Mouse (Mus musculus) megakaryocyte, embryonic 14.5 days (primary cell): ENCODE results near the gene Cav1. TPM values are rescaled to one million over a fixed set of nuclear protein-coding genes. Genes with fewer than 3 reads are reported as not detected.

Source experiments
- H3K27me3 ChIP-seq: replicated peaks from 2 replicates; pipeline ENCODE3; 2012; ENCODE audit warnings: inconsistent platforms
- H3K36me3 ChIP-seq: replicated peaks from 2 replicates; pipeline ENCODE3; 2012; ENCODE audit warnings: low read length, inconsistent platforms, mixed read lengths
- H3K4me1 ChIP-seq: 2 replicates; pipeline ENCODE4 v1.6.1; 2012; ENCODE audit warnings: inconsistent platforms
- H3K4me3 ChIP-seq: replicated peaks from 2 replicates; pipeline ENCODE3; 2012; ENCODE audit warnings: moderate library complexity, mild to moderate bottlenecking, inconsistent platforms
- H3K9me3 ChIP-seq: 2 replicates; pipeline ENCODE4 v1.6.1; 2012; ENCODE audit warnings: inconsistent platforms
- FLI1 ChIP-seq: IDR thresholded peaks from 2 replicates; pipeline ENCODE4 v1.6.1; 2012; ENCODE audit warnings: low read length, inconsistent platforms, mixed read lengths
- GATA1 ChIP-seq: IDR thresholded peaks from 3 replicates; pipeline ENCODE4 v1.6.1; 2012; ENCODE audit warnings: mixed read lengths, low read length, inconsistent platforms, borderline replicate concordance
- polyA plus RNA-seq: library from polyadenylated mRNA; stranded (reverse); fragments of >175 nt; gene quantifications from 2 replicates; pipeline ENCODE4 v1.2.3, GENCODE M21; 2012; ENCODE audit warnings: low replicate concordance; ENCODE audit not compliant: insufficient read depth

Gene Cav1
- polyA plus RNA-seq, 1 experiment: not detected

DNA sequence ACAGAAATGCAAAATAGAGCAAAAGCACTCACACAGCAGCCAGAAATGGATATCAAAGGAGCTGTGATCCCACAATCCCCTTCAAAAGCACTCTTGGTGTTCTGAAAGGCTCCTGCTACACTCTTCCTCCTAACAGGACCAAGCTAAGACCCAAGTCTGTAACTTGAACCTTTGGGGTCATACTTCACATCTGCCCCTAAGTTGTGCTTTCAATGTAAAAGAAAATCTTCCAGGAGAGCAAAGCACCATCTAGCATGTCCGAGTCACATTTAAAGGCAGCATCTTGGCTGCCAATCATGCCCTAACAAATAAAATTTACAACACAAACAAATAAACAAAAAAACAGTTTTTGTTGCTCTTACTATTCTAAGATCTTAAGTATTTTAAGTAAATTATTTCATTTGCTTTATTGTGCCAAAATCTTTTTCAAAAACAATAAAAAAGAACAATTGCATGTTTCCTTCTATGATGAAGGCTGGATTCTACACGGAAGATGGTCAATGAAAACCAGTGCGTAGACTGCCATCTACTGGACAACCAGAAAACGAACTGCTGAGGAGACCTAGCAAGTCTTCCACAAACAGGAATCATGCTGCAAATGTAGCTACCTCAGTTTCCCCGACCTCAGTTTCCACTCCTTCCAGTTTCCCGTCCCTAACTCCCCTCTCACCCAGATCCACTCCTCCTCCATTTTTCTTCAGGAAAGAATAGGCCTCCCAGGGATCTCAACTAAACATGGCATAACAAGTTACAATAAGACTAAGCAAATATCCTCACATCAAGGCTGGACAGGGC, 53.0 kb downstream of the Cav1 start:
- peaks cover 10% of the 10 kb centered on the region for H3K4me1 ChIP-seq
- no peaks in the 10 kb centered on the region for H3K36me3 ChIP-seq
- no peak for TF ChIP-seq FLI1
- no peak for TF ChIP-seq GATA1
- peaks cover 24% of the 10 kb centered on the region for H3K27me3 ChIP-seq
- H3K9me3 ChIP-seq: no peaks in the 10 kb centered on the region
- H3K4me3 ChIP-seq: no peak overlapping the region

DNA sequence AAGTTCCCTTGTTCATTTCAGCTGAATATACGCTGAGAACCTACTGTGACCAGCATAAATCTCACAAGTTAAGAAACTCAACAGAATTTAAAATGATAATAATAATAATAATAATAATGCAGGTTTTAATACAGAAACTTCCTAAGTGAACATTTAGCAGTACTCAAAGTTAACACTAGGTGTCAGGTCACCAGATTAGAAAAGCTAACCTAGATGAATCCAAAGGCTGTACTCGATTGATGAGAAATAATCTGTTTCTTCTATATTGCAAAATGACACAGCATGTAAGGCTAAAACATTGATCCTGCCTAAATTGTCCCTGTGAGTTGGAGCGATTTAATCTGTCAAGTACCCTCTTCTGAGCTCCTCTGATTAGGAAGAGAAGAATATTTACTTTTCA, 56.6 kb downstream of the Cav1 start:
- Histone ChIP-seq H3K4me1 (peaks cover 10% of the 10 kb centered on the region), H3K4me3 (no peak overlapping the region), H3K9me3 (peaks cover 7% of the 10 kb centered on the region), H3K36me3 (no peaks in the 10 kb centered on the region), H3K27me3 (peaks cover 39% of the 10 kb centered on the region)
- no peak for TF ChIP-seq FLI1
- TF ChIP-seq GATA1: no peak

GRCm38 (mm10) chr6:17363446-17364179, 57.5 kb downstream of the Cav1 start:
- peaks cover 10% of the 10 kb centered on the region for H3K4me1 ChIP-seq
- peaks cover 7% of the 10 kb centered on the region for H3K9me3 ChIP-seq
- no peak for TF ChIP-seq FLI1
- TF ChIP-seq GATA1: no peak
- peaks cover 39% of the 10 kb centered on the region for H3K27me3 ChIP-seq
- no peaks in the 10 kb centered on the region for H3K36me3 ChIP-seq
- peak overlapping the region; percentile 67 for H3K4me3 ChIP-seq

GRCm38 (mm10) chr6:17374326-17374725, 68.2 kb downstream of the Cav1 start:
- H3K36me3 ChIP-seq: no peaks in the 10 kb centered on the region
- H3K9me3 ChIP-seq: no peaks in the 10 kb centered on the region
- no peak overlapping the region for H3K4me3 ChIP-seq
- TF ChIP-seq GATA1 (no peak), FLI1 (no peak)
- H3K4me1 ChIP-seq: no peaks in the 10 kb centered on the region
- H3K27me3 ChIP-seq: peaks cover 4% of the 10 kb centered on the region

GRCm38 (mm10) chr6:17377371-17377770, 71.2 kb downstream of the Cav1 start:
- H3K9me3 ChIP-seq: no peaks in the 10 kb centered on the region
- peaks cover 8% of the 10 kb centered on the region for H3K27me3 ChIP-seq
- H3K4me1 ChIP-seq: no peaks in the 10 kb centered on the region
- no peak overlapping the region for H3K4me3 ChIP-seq
- H3K36me3 ChIP-seq: no peaks in the 10 kb centered on the region
- TF ChIP-seq FLI1: no peak
- TF ChIP-seq GATA1: no peak

- TF ChIP-seq GATA1 (no peak), FLI1 (no peak)
- Histone ChIP-seq H3K36me3 (no peaks in the 10 kb centered on the region), H3K4me1 (peaks cover under 1% of the 10 kb centered on the region; the same call in 1 of the 2 replicates), H3K4me3 (no peak overlapping the region), H3K9me3 (no peaks in the 10 kb centered on the region), H3K27me3 (peaks cover 10% of the 10 kb centered on the region)
Measured at GRCm38 (mm10) chr6:17380102-17380501, 74.0 kb downstream of the Cav1 start.

- peaks cover 12% of the 10 kb centered on the region for H3K27me3 ChIP-seq
- no peaks in the 10 kb centered on the region for H3K36me3 ChIP-seq
- TF ChIP-seq FLI1 (no peak), GATA1 (no peak)
- H3K9me3 ChIP-seq: no peaks in the 10 kb centered on the region
- H3K4me1 ChIP-seq: peaks cover 5% of the 10 kb centered on the region
- H3K4me3 ChIP-seq: no peak overlapping the region
Measured at GRCm38 (mm10) chr6:17381690-17382089, 75.6 kb downstream of the Cav1 start.

- Histone ChIP-seq H3K9me3 (no peaks in the 10 kb centered on the region), H3K4me3 (peak overlapping the region; percentile 57), H3K36me3 (no peaks in the 10 kb centered on the region), H3K27me3 (peaks cover 9% of the 10 kb centered on the region), H3K4me1 (peaks cover 7% of the 10 kb centered on the region)
- TF ChIP-seq GATA1 (no peak), FLI1 (no peak)
Measured at GRCm38 (mm10) chr6:17385531-17385930, 79.4 kb downstream of the Cav1 start.

DNA sequence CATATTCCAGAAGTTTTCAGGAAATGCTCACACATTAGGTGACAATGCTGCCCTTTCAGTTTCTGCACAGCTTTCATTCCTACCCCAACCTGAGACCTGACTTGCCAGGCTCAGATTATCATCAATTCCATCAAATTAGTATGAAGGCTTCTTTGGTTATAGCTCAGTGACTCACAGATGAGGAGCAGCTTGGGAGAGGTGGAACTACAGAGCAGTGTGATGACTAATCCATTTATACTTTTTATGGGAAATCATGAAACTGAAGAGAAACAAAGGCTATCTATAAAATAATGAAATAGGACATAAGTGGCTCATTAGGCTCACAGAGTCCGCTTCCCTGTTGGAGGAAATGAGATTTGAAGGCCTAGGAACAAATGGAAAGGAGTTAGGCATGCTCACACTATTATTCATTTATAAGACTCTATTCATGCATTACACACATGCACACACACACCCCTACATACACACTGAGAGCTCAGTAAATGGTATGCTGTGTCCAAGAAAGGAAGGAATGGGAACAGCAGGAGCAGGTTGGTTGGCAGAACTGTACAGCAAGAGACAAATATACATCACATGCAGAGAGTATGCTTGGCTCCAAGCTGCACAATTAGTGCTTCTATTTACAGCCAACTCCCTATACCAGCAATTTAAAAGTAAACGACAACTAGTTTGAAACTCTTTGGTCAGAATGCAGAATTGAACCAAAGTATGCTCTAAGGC, 82.0 kb downstream of the Cav1 start:
- H3K9me3 ChIP-seq: no peaks in the 10 kb centered on the region
- no peak overlapping the region for H3K4me3 ChIP-seq
- peaks cover 7% of the 10 kb centered on the region for H3K4me1 ChIP-seq
- H3K36me3 ChIP-seq: no peaks in the 10 kb centered on the region
- H3K27me3 ChIP-seq: peaks cover 4% of the 10 kb centered on the region
- no peak for TF ChIP-seq FLI1
- no peak for TF ChIP-seq GATA1

Other genes with a start within 250 kb of the Cav1 start
- gene Tes, start 241.2 kb upstream of the Cav1 start, polyA plus RNA-seq: 3.5 and 12.8 TPM in 2 replicates
- gene Cav2, start 25.1 kb upstream of the Cav1 start, polyA plus RNA-seq: 0.27 TPM in 1 of 2 replicates, not detected in the other
- not detected in 2 replicates for gene Met, start 157.5 kb downstream of the Cav1 start, polyA plus RNA-seq